Mouse (Mus musculus) liver, embryonic 14.5 days (tissue): ENCODE measurements around the gene Elp4.

Experiments used
- CTCF ChIP-seq: IDR thresholded peaks from 2 replicates; pipeline ENCODE4 v1.5.1; 2016; ENCODE audit warnings: antibody characterized with exemption, low read depth, control low read depth
- EP300 ChIP-seq: IDR thresholded peaks from 2 replicates; pipeline ENCODE4 v1.6.1; 2016; ENCODE audit warnings: antibody characterized with exemption, low read depth

DNA sequence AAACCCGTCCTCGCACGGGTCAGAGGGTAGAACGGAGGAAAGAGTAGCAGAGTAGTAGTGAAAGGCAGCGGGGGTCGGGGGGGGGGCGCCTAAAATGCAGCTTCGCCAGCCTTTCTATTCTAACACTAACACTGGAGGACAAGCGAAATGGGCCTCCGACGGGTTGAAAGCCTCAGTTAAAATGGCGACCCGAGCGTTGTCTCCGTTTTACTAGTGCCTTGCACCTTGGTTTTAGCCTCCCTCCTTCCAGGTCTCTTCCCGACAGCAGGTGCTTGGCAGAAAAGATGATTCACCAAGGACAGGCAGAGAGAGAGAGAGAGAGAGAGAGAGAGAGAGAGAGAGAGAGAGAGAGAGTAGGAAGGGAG lies 231.8 kb downstream of the Elp4 start:
- TF ChIP-seq CTCF, result no peak
- no peak for TF ChIP-seq EP300
